Mouse (Mus musculus) liver, embryonic 12.5 days (tissue): Measurements from ENCODE around the gene Ccsap. TPM values are rescaled to one million over a fixed set of nuclear protein-coding genes. Genes with fewer than 3 reads are reported as not detected.

Experiments
- ATAC-seq: fragments of 200-750 bp; cut with Nextera tagmentation; 2 replicates; pipeline ENCODE4 v1.8.0; 2017; ENCODE audit warnings: moderate number of reproducible peaks, mild to moderate bottlenecking, moderate library complexity
- H3K27ac ChIP-seq: fragments of 300-500 bp; sonication (generic); 2 replicates; pipeline ENCODE4 v1.5.1; 2016; ENCODE audit warnings: mild to moderate bottlenecking
- H3K27me3 ChIP-seq: fragments of 300-500 bp; sonication (generic); replicated peaks from 2 replicates; pipeline ENCODE4 v1.6.1; 2016; ENCODE audit warnings: mild to moderate bottlenecking, moderate library complexity
- H3K36me3 ChIP-seq: fragments of 300-500 bp; sonication (generic); 2 replicates; pipeline ENCODE4 v1.6.1; 2016; ENCODE audit warnings: mild to moderate bottlenecking, moderate library complexity
- H3K4me1 ChIP-seq: fragments of 300-500 bp; sonication (generic); 2 replicates; pipeline ENCODE4 v1.6.1; 2016
- H3K4me2 ChIP-seq: fragments of 300-500 bp; sonication (generic); 2 replicates; pipeline ENCODE4 v1.6.1; 2016; ENCODE audit warnings: mild to moderate bottlenecking, moderate library complexity
- H3K4me3 ChIP-seq: fragments of 300-500 bp; sonication (generic); 2 replicates; pipeline ENCODE4 v1.5.1; 2016; ENCODE audit warnings: mild to moderate bottlenecking, moderate library complexity
- H3K9ac ChIP-seq: fragments of 300-500 bp; sonication (generic); 2 replicates; pipeline ENCODE4 v1.6.1; 2016; ENCODE audit warnings: mild to moderate bottlenecking, moderate library complexity
- H3K9me3 ChIP-seq: fragments of 300-500 bp; sonication (generic); replicated peaks from 2 replicates; pipeline ENCODE4 v1.6.1; 2016; ENCODE audit warnings: mild to moderate bottlenecking, moderate library complexity
- WGBS: fragments of 180-500 bp; shearing (Covaris S2); methylation state at CpG from one replicate; pipeline ENCODE4 v1.1.7; 2016; ENCODE audit not compliant: insufficient replicate concordance; 5-methylcytosine and 5-hydroxymethylcytosine counted together
- polyA plus RNA-seq: library from polyadenylated mRNA; unstranded; fragments of >200 nt; fragmentation: Nextera tagmentation; extraction: Ambion mirVana; gene quantifications from 2 replicates; pipeline ENCODE4 v1.2.1, GENCODE M21; 2016

The Ccsap gene
- polyA plus RNA-seq, 1 experiment from 2014 or later, result 5.8 TPM

GRCm38 (mm10) chr8:123892586-123893155, 32.7 kb upstream of the Ccsap start:
- H3K27me3 ChIP-seq, result peaks cover 95% of the 10 kb centered on the region
- 14% methylated on average over 30 of the region's 30 CpGs for WGBS
- H3K36me3 ChIP-seq, result peaks cover 2% of the 10 kb centered on the region; the same call in 1 of the 2 replicates
- H3K9me3 ChIP-seq, result no peaks in the 10 kb centered on the region
- no peak overlapping the region for H3K27ac ChIP-seq
- ATAC-seq, result no peak
- H3K4me1 ChIP-seq, result 0 out of 2 replicates have a peak, but pooled peaks cover 4% of the 10 kb centered on the region
- H3K4me2 ChIP-seq, result no peak overlapping the region
- H3K4me3 ChIP-seq, result no peak overlapping the region
- no peak overlapping the region for H3K9ac ChIP-seq

DNA sequence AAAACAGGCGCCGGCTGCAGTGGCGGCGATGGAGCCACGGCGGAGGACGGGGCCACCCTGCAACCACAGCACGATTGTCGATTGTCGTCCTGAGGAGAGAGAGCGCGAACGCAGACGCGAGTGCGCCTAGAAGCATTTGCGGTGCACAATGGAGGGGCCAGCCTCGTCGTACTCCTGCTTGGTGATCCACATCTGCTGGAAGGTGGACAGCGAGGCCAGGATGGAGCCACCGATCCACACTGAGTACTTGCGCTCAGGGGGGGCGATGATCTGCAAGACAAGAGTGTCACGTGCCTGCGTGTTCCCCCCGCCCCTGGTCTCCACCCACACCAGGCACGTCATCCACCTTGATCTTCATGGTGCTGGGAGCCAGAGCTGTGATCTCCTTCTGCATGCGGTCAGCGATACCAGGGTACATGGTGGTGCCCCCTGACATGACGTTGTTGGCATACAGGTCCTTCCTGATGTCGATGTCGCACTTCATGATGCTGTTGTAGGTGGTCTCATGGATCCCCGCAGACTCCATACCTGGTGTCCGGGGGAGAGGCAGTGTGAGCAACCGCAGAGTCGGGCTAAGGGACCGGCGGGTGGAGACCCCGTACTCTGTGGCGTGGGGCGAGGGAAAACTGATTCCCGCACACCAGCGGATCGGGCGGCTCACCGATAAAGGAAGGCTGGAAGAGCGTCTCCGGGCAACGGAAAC, 32.0 kb upstream of the Ccsap start:
- Histone ChIP-seq H3K36me3 (no peaks in the 10 kb centered on the region), H3K27me3 (peaks cover 97% of the 10 kb centered on the region), H3K27ac (no peak overlapping the region), H3K9ac (no peak overlapping the region), H3K4me2 (peak overlapping the region; percentile 15), H3K4me3 (peak overlapping the region; percentile 8; the same call in 1 of the 2 replicates), H3K9me3 (no peaks in the 10 kb centered on the region), H3K4me1 (0 out of 2 replicates have a peak, but pooled peaks cover 4% of the 10 kb centered on the region)
- 4% methylated on average over 49 of the region's 49 CpGs for WGBS
- ATAC-seq, result no peak

DNA sequence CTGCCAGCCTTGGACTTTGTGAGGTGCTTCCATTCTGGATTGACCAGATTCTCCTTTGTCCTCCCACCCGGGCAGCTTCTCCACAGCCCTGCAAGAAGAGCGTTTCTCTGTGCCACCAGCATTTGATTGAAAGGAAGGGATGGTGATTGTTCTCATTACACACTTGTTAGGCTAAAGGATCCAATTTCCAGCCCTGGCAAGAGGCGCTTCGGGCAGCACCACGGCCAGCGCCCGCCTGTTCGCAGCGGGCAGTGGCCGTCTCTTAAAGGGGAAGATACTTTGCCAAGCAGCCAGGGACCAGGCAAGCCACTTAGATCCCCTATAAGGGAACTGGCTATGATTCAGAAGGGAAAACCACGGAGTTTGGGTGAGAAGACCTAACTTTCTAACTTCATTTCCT, 31.3 kb upstream of the Ccsap start:
- Histone ChIP-seq H3K9me3 (no peaks in the 10 kb centered on the region), H3K36me3 (no peaks in the 10 kb centered on the region), H3K4me1 (0 out of 2 replicates have a peak, but pooled peaks cover 4% of the 10 kb centered on the region), H3K4me2 (no peak overlapping the region), H3K27ac (no peak overlapping the region), H3K27me3 (peaks cover 97% of the 10 kb centered on the region), H3K9ac (no peak overlapping the region), H3K4me3 (0 out of 2 replicates have a peak overlapping the region, but pooled peaks have one; percentile 8)
- 1% methylated on average over 11 of the region's 11 CpGs for WGBS
- ATAC-seq, result no peak

- no peak for ATAC-seq
- peaks cover 97% of the 10 kb centered on the region for H3K27me3 ChIP-seq
- WGBS, result 58% methylated on average over 4 of the region's 4 CpGs
Measured at GRCm38 (mm10) chr8:123889797-123890196, 29.8 kb upstream of the Ccsap start.

GRCm38 (mm10) chr8:123887956-123888355, 27.9 kb upstream of the Ccsap start:
- Histone ChIP-seq H3K27ac (no peak overlapping the region), H3K9me3 (no peaks in the 10 kb centered on the region), H3K4me1 (0 out of 2 replicates have a peak, but pooled peaks cover 4% of the 10 kb centered on the region), H3K4me2 (no peak overlapping the region), H3K9ac (no peak overlapping the region), H3K27me3 (peaks cover 96% of the 10 kb centered on the region), H3K4me3 (no peak overlapping the region), H3K36me3 (no peaks in the 10 kb centered on the region)
- ATAC-seq, result no peak
- 74% methylated on average over 2 of the region's 2 CpGs for WGBS

More at GRCm38 (mm10) chr8:123889797-123890196, 29.8 kb upstream of the Ccsap start:
- Histone ChIP-seq H3K36me3 (no peaks in the 10 kb centered on the region), H3K4me3 (no peak overlapping the region), H3K27ac (no peak overlapping the region), H3K4me1 (0 out of 2 replicates have a peak, but pooled peaks cover 4% of the 10 kb centered on the region), H3K9ac (no peak overlapping the region), H3K4me2 (no peak overlapping the region), H3K9me3 (no peaks in the 10 kb centered on the region)

- Histone ChIP-seq H3K36me3 (no peaks in the 10 kb centered on the region), H3K4me1 (0 out of 2 replicates have a peak, but pooled peaks cover 4% of the 10 kb centered on the region), H3K4me3 (no peak overlapping the region), H3K9me3 (no peaks in the 10 kb centered on the region), H3K27me3 (peaks cover 95% of the 10 kb centered on the region), H3K4me2 (no peak overlapping the region), H3K9ac (no peak overlapping the region), H3K27ac (no peak overlapping the region)
- WGBS, result 84% methylated on average over 4 of the region's 4 CpGs
- ATAC-seq, result no peak
Measured at GRCm38 (mm10) chr8:123887163-123887562, 27.2 kb upstream of the Ccsap start.

GRCm38 (mm10) chr8:123884721-123885565, 24.9 kb upstream of the Ccsap start:
- Histone ChIP-seq H3K9ac (no peak overlapping the region), H3K4me1 (no peaks in the 10 kb centered on the region), H3K4me2 (no peak overlapping the region), H3K27me3 (peaks cover 74% of the 10 kb centered on the region), H3K36me3 (no peaks in the 10 kb centered on the region), H3K27ac (no peak overlapping the region), H3K9me3 (no peaks in the 10 kb centered on the region), H3K4me3 (no peak overlapping the region)
- ATAC-seq, result no peak
- WGBS, result 8% methylated on average over 14 of the region's 14 CpGs

DNA sequence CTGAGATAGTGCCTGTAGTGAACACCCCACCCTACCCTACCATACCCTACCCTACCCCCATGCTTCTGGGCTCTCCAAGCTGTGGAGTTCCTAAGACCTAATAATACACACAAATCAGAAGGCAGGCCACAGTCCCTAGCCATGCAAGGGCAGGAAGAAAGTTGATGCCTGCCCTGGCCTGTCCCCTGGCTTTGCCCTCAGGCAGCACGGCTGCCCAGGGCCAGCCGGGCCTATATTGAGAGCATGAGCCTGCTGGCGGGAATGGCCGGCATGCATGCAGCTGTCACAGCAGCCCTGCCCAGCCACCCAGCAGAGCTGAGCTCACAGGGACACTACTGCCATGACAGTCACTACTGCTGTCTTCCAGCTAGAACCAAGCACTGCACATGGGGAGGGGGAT, 23.1 kb upstream of the Ccsap start:
- no peak for ATAC-seq
- H3K4me2 ChIP-seq, result no peak overlapping the region
- no peak overlapping the region for H3K27ac ChIP-seq
- H3K9me3 ChIP-seq, result no peaks in the 10 kb centered on the region
- H3K9ac ChIP-seq, result no peak overlapping the region
- H3K4me3 ChIP-seq, result no peak overlapping the region
- peaks cover 68% of the 10 kb centered on the region for H3K27me3 ChIP-seq
- H3K4me1 ChIP-seq, result no peaks in the 10 kb centered on the region
- H3K36me3 ChIP-seq, result no peaks in the 10 kb centered on the region
- 63% methylated on average over 4 of the region's 4 CpGs for WGBS

DNA sequence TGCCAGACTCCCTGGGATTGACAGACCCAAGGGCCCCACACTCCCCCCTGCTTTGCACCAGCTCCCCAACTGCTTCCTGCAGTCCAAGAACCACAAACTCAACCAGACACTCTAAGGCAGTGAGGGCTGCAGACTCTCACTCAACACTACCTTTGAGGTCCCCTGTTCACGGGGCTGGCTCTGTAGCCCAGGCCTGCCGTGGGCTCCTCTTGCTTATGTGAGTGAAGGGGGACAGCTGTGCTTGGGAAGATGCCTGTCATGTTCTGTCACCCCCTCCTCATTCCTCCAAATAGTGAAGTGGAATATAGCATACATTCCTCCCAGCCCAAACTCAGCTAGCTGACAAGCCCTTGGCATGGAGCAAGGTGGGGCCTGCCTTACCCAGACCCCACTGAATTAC, 22.4 kb upstream of the Ccsap start:
- Histone ChIP-seq H3K4me3 (no peak overlapping the region), H3K4me1 (no peaks in the 10 kb centered on the region), H3K27me3 (peaks cover 64% of the 10 kb centered on the region), H3K36me3 (no peaks in the 10 kb centered on the region), H3K4me2 (no peak overlapping the region), H3K9me3 (no peaks in the 10 kb centered on the region), H3K9ac (no peak overlapping the region), H3K27ac (no peak overlapping the region)
- 70% methylated on average over 2 of the region's 2 CpGs for WGBS
- no peak for ATAC-seq

DNA sequence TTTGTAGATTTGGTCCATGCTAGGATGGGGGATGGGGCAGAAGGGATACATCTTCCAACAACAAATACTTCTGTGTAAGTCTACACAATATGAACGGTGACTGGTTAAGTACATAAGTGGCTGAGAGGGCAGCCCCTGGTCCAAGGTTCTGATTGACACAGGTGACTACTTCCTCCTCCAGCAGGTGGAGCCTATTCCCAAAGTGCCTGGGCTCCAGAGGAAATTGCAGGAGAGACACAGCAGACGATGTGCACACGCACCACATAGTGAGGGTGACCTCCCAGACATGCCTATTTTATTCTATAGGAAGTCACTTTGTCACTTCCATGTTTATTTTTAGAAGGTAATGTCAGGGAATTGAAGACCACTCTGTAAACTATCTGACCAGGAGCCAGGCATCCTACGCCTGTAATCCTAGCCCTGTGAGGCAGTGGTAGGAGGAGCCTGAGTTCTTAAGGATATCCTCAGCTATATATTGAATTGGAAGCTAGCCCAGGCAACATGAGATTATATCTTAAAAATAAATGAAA, 20.9 kb upstream of the Ccsap start:
- no peak for ATAC-seq
- Histone ChIP-seq H3K9me3 (no peaks in the 10 kb centered on the region), H3K27ac (no peak overlapping the region), H3K36me3 (no peaks in the 10 kb centered on the region), H3K4me1 (no peaks in the 10 kb centered on the region), H3K4me3 (no peak overlapping the region), H3K27me3 (peaks cover 48% of the 10 kb centered on the region), H3K9ac (no peak overlapping the region), H3K4me2 (no peak overlapping the region)
- 41% methylated on average over 4 of the region's 4 CpGs for WGBS

DNA sequence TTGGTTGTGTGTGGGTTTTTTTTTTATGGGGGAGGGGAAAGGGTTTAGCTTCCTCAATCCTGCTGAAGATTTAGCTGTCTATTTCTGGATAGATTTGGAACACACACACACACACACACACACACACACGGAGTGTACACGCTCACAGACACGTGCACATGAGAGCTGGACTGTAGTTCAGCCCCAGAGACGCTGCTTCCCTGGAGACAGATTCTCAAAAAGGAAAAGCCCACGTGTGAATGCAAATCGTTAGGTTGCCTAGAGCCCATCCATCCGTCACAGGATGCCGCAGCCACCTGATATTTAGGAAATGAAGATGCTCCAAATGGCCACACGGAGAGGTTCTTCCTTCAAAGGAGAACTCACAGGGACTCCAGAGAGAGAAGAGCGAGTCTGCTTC, 20.3 kb upstream of the Ccsap start:
- WGBS, result 49% methylated on average over 10 of the region's 10 CpGs
- H3K27me3 ChIP-seq, result peaks cover 42% of the 10 kb centered on the region
- ATAC-seq, result no peak

More for the DNA sequence above, 20.3 kb upstream of the Ccsap start:
- no peak overlapping the region for H3K9ac ChIP-seq
- H3K9me3 ChIP-seq, result no peaks in the 10 kb centered on the region
- no peak overlapping the region for H3K4me2 ChIP-seq
- no peaks in the 10 kb centered on the region for H3K36me3 ChIP-seq
- H3K27ac ChIP-seq, result no peak overlapping the region
- no peaks in the 10 kb centered on the region for H3K4me1 ChIP-seq
- no peak overlapping the region for H3K4me3 ChIP-seq
